Mouse (Mus musculus) ES-E14 (cell line): ENCODE results near the gene Mrtfb.

ENCODE experiments used
- CHD2 ChIP-seq: IDR thresholded peaks from 2 replicates; pipeline ENCODE4 v1.6.1; 2014; ENCODE audit warnings: mild to moderate bottlenecking, low read depth, low read length, inconsistent platforms
- MAFK ChIP-seq: IDR thresholded peaks from 2 replicates; pipeline ENCODE4 v1.6.1; 2014; ENCODE audit warnings: mild to moderate bottlenecking, low read depth, low read length, inconsistent platforms; ENCODE audit not compliant: insufficient read depth
- ZC3H11A ChIP-seq: IDR thresholded peaks from 2 replicates; pipeline ENCODE4 v1.6.1; 2012; ENCODE audit warnings: low read depth, mild to moderate bottlenecking, inconsistent platforms, low read length, borderline replicate concordance
- ZNF384 ChIP-seq: IDR thresholded peaks from 2 replicates; pipeline ENCODE4 v1.6.1; 2012; ENCODE audit warnings: low read depth, low read length, inconsistent platforms

DNA sequence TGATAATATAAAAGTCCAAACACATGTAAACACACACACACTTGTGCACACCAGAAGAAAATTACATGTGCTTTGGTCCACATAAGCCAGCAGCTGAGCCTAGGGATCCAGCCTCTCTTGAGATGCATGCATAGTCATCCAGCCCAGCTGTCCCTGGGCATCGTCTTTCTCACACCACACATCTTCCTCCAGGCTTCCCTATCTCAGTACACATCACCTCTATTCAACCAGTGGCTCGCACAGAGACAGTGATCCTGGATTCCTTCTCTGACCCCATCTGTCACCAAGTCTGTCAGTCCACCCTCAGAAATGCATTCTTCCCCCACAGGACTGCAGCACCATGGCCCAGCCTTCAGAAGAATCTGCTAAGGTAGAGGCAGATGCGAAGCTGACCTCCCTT is 107.9 kb downstream of the Mrtfb start:
- no peak for TF ChIP-seq ZC3H11A
- TF ChIP-seq CHD2, result no peak
- no peak for TF ChIP-seq ZNF384
- no peak for TF ChIP-seq MAFK
